21 mouse cellular contexts compared by ENCODE assay signal in genomic region chr1:39102989-39103910, GRCm38 (mm10).
DNase-seq lines count a peak whose midpoint lies in the region; ATAC-seq and TF ChIP-seq lines count a peak whose summit lies in the region.
"Had no signal": no experiment of that assay in that cellular context is flagged by ENCODE, and none has a peak within 500 bp of the region (broad histone marks: within the 10 kb centered on the region; RNA-seq: fewer than 3 reads in every experiment).

No protein-coding gene starts in this region.

- no peak overlapping the region for H3K27ac ChIP-seq in kidney, adult 2 months (ENCODE audit: insufficient read depth, low read depth, low read length)
- H3K27ac ChIP-seq in layer of hippocampus, adult 2 months = peak overlapping the region; percentile 72
- no peak overlapping the region for H3K27ac ChIP-seq in liver, postnatal 0 days (ENCODE audit: low read depth)
- H3K27ac ChIP-seq in liver, embryonic 11.5 days (ENCODE audit: low read depth, low read length) = no peak overlapping the region
- H3K27ac ChIP-seq: embryonic facial prominence, embryonic 13.5 days; forebrain, embryonic 13.5 days; heart, adult 2 months; heart, embryonic 13.5 days; hindbrain, embryonic 12.5 days; liver, embryonic 13.5 days; midbrain, embryonic 12.5 days had no signal

- no peak overlapping the region for H3K4me2 ChIP-seq in liver, postnatal 0 days (ENCODE audit: low read depth, low read length)
- no peak overlapping the region for H3K4me2 ChIP-seq in liver, embryonic 11.5 days
- H3K4me2 ChIP-seq: embryonic facial prominence, embryonic 13.5 days; forebrain, embryonic 13.5 days; heart, embryonic 13.5 days; hindbrain, embryonic 12.5 days; liver, embryonic 13.5 days; lung, embryonic 14.5 days; midbrain, embryonic 12.5 days had no signal

- no peak for TF ChIP-seq EP300 in liver, postnatal 0 days (IDR thresholded peaks at IDR 0.05; ENCODE audit: low read depth)

- H3K27me3 ChIP-seq in kidney, adult 2 months (replicated peaks; ENCODE audit: control insufficient read depth, insufficient read depth, low read length) = no peaks in the 10 kb centered on the region
- no peaks in the 10 kb centered on the region for H3K27me3 ChIP-seq in liver, postnatal 0 days (ENCODE audit: insufficient read depth, low read length)
- H3K27me3 ChIP-seq in liver, embryonic 11.5 days (replicated peaks; ENCODE audit: control insufficient read depth, insufficient read depth, low read length) = no peaks in the 10 kb centered on the region
- H3K27me3 ChIP-seq: embryonic facial prominence, embryonic 13.5 days; forebrain, embryonic 13.5 days; heart, embryonic 13.5 days; hindbrain, embryonic 12.5 days; liver, embryonic 13.5 days had no signal

- H3K4me1 ChIP-seq in kidney, adult 2 months (ENCODE audit: control insufficient read depth, insufficient read depth, low read length) = peaks cover 11% of the 10 kb centered on the region; the same call in 1 of the 2 replicates
- peaks cover 13% of the 10 kb centered on the region for H3K4me1 ChIP-seq in liver, postnatal 0 days (ENCODE audit: insufficient read depth)
- no peaks in the 10 kb centered on the region for H3K4me1 ChIP-seq in liver, embryonic 11.5 days (replicated peaks; ENCODE audit: control insufficient read depth, insufficient read depth, low read length)
- H3K4me1 ChIP-seq: forebrain, embryonic 13.5 days; hindbrain, embryonic 12.5 days had no signal

- H3K36me3 ChIP-seq in kidney, adult 2 months (ENCODE audit: control insufficient read depth, insufficient read depth, low read length) = no peaks in the 10 kb centered on the region
- no peaks in the 10 kb centered on the region for H3K36me3 ChIP-seq in liver, postnatal 0 days (replicated peaks; ENCODE audit: insufficient read depth, low read length)
- H3K36me3 ChIP-seq in liver, embryonic 11.5 days (ENCODE audit: control insufficient read depth, insufficient read depth, low read length) = no peaks in the 10 kb centered on the region
- H3K36me3 ChIP-seq: embryonic facial prominence, embryonic 13.5 days; heart, embryonic 13.5 days; hindbrain, embryonic 12.5 days; liver, embryonic 13.5 days; midbrain, embryonic 12.5 days had no signal

- WGBS in kidney, adult 2 months = 50% methylated on average over 14 of the region's 14 CpGs
- WGBS in liver, postnatal 0 days (ENCODE audit: insufficient replicate concordance) = 58% methylated on average over 14 of the region's 14 CpGs
- 75% methylated on average over 14 of the region's 14 CpGs for WGBS in liver, embryonic 11.5 days

- no peaks in the 10 kb centered on the region for H3K9me3 ChIP-seq in liver, postnatal 0 days (ENCODE audit: low read length)
- H3K9me3 ChIP-seq in liver, embryonic 11.5 days (ENCODE audit: control insufficient read depth, low read length) = no peaks in the 10 kb centered on the region
- H3K9me3 ChIP-seq: embryonic facial prominence, embryonic 13.5 days; forebrain, embryonic 13.5 days; heart, embryonic 13.5 days; hindbrain, embryonic 12.5 days; liver, embryonic 13.5 days; midbrain, embryonic 12.5 days had no signal

- peak; percentile 56; the same call in 1 of the 2 replicates for ATAC-seq in liver, postnatal 0 days
- no peak for ATAC-seq in liver, embryonic 11.5 days (replicated peaks; ENCODE audit: low FRiP score)
- ATAC-seq: forebrain, embryonic 13.5 days had no signal

- no peak overlapping the region for H3K9ac ChIP-seq in liver, postnatal 0 days (replicated peaks)
- H3K9ac ChIP-seq in liver, embryonic 11.5 days (ENCODE audit: low read depth, low read length) = no peak overlapping the region
- H3K9ac ChIP-seq: embryonic facial prominence, embryonic 13.5 days; forebrain, embryonic 13.5 days; heart, embryonic 13.5 days; hindbrain, embryonic 12.5 days; liver, embryonic 13.5 days; lung, embryonic 14.5 days; midbrain, embryonic 12.5 days had no signal

- no peak for TF ChIP-seq POLR2A in kidney, adult 2 months (IDR thresholded peaks at IDR 0.05; ENCODE audit: low read depth, low read length)

- TF ChIP-seq CTCF in kidney, adult 2 months (conservative IDR thresholded peaks at IDR 0.05; ENCODE audit: insufficient read depth, insufficient read length, low read depth, low read length) = no peak
- no peak for TF ChIP-seq CTCF in layer of hippocampus, adult 2 months (conservative IDR thresholded peaks at IDR 0.05)
- TF ChIP-seq CTCF in liver, postnatal 0 days (IDR thresholded peaks at IDR 0.05; ENCODE audit: low read depth) = no peak

- DNase-seq in kidney, adult 2 months = peak; percentile 72
- no peak for DNase-seq in kidney, postnatal 10 days
- no peak for DNase-seq in layer of hippocampus, adult 2 months (ENCODE audit: low spot score in 2 of 2)
- no peak for DNase-seq in layer of hippocampus, postnatal 10 days (ENCODE audit: low spot score in 2 of 2)
- no peak for DNase-seq in liver, postnatal 0 days
- DNase-seq in liver, embryonic 11.5 days (ENCODE audit: low spot score) = no peak
- no peak for DNase-seq in adrenal gland, adult 2 months
- DNase-seq: adrenal gland, adult 8-10 months; cerebellum, adult 2 months; cerebellum, postnatal 25 days; embryo, embryonic 11 days; gastrocnemius, postnatal 25 days; heart, adult 2 months; liver, embryonic 13.5 days; lung, embryonic 14.5 days had no signal

- no peak overlapping the region for H3K4me3 ChIP-seq in kidney, adult 2 months (ENCODE audit: insufficient read depth, low read depth, low read length)
- no peak overlapping the region for H3K4me3 ChIP-seq in layer of hippocampus, adult 2 months
- no peak overlapping the region for H3K4me3 ChIP-seq in liver, postnatal 0 days (ENCODE audit: low read depth, low read length)
- no peak overlapping the region for H3K4me3 ChIP-seq in liver, embryonic 11.5 days (ENCODE audit: low read depth, low read length)
- H3K4me3 ChIP-seq: embryonic facial prominence, embryonic 13.5 days; erythroblast, embryonic 14.5 days; forebrain, embryonic 13.5 days; heart, adult 2 months; heart, embryonic 13.5 days; hindbrain, embryonic 12.5 days; liver, embryonic 13.5 days; midbrain, embryonic 12.5 days had no signal
